Mouse (Mus musculus) stomach, postnatal 0 days (tissue): ENCODE results near the gene Zfp202.

Source experiments
- CTCF ChIP-seq: IDR thresholded peaks from 2 replicates; pipeline ENCODE4 v1.5.1; 2016; ENCODE audit warnings: antibody characterized with exemption, low read depth, mild to moderate bottlenecking, moderate library complexity
- EP300 ChIP-seq: optimal IDR thresholded peaks from 2 replicates; pipeline ENCODE3; 2016; ENCODE audit warnings: antibody characterized with exemption

- TF ChIP-seq CTCF (no peak), EP300 (no peak)
Observed at GRCm38 (mm10) chr9:40246702-40247101, 54.6 kb downstream of the Zfp202 start.
